Mouse (Mus musculus) leukemia stem cell, adult 10-12 weeks (primary cell): Measurements from ENCODE around the gene Ldlrad2. TPM values are rescaled to one million over a fixed set of nuclear protein-coding genes. Genes with fewer than 3 reads are reported as not detected.

Source experiments
- polyA plus RNA-seq: library from polyadenylated mRNA; stranded (reverse); fragments of >175 nt; gene quantifications from 2 replicates; pipeline ENCODE4 v1.2.3, GENCODE M21; 2012; ENCODE audit warnings: low replicate concordance

Gene Ldlrad2
- not detected in 2 replicates for polyA plus RNA-seq

GRCm38 (mm10) chr4:137574469-137574868 lies at the start of gene Ldlrad2:
Gene Ldlrad2 (minus strand): TSS chr4:137574569.

GRCm38 (mm10) chr4:137593601-137594495 lies 19.5 kb upstream of the Ldlrad2 start, which contains the start of gene Usp48:
Gene Usp48 (plus strand): TSS chr4:137593755.

Other genes starting within 250 kb of the Ldlrad2 start
- gene Cdc42, start 216.8 kb downstream of the Ldlrad2 start, polyA plus RNA-seq: 2.7 and 12.9 TPM in 2 replicates
- gene Cela3a, start 164.8 kb downstream of the Ldlrad2 start, polyA plus RNA-seq: not detected in 2 replicates
- gene Cela3b, start 144.0 kb downstream of the Ldlrad2 start, polyA plus RNA-seq: 0.26 TPM in 1 of 2 replicates, not detected in the other
- gene 1700013G24Rik, start 121.3 kb downstream of the Ldlrad2 start, polyA plus RNA-seq: not detected in 2 replicates
- gene Hspg2, start 105.8 kb downstream of the Ldlrad2 start, polyA plus RNA-seq: 2.4 and 11.8 TPM in 2 replicates
- gene Usp48, start 19.2 kb upstream of the Ldlrad2 start, polyA plus RNA-seq: 20.0 and 52.3 TPM in 2 replicates
- 74.9 and 99.0 TPM in 2 replicates for gene Rap1gap, start 90.2 kb upstream of the Ldlrad2 start, polyA plus RNA-seq
- gene Alpl, start 221.8 kb upstream of the Ldlrad2 start, polyA plus RNA-seq: 5.1 and 8.6 TPM in 2 replicates